Mouse (Mus musculus) lung, postnatal 36 days (tissue): ENCODE data around the gene Ebf4.

Experiments
- DNase-seq: peaks from one replicate; pipeline ENCODE4 v3.0.0; 2022; ENCODE audit warnings: mixed read lengths

The Ebf4 gene

GRCm38 (mm10) chr2:130390993-130391625, 96.1 kb downstream of the Ebf4 start:
- DNase-seq, result no peak

- no peak for DNase-seq
These were observed 97.9 kb downstream of the Ebf4 start for GRCm38 (mm10) chr2:130392836-130393235.

- DNase-seq, result no peak
These were observed 100.7 kb downstream of the Ebf4 start for GRCm38 (mm10) chr2:130395696-130396095.

- no peak for DNase-seq
These were observed 102.4 kb downstream of the Ebf4 start, which contains the start of gene Cpxm1 for GRCm38 (mm10) chr2:130397186-130397985. TSS of gene Cpxm1 (minus strand) at chr2:130397574.

GRCm38 (mm10) chr2:130398091-130398490, 103.1 kb downstream of the Ebf4 start:
- peak; percentile 38 for DNase-seq

- no peak for DNase-seq
These were observed 105.1 kb downstream of the Ebf4 start for GRCm38 (mm10) chr2:130400046-130400445.

- no peak for DNase-seq
These were observed 106.9 kb downstream of the Ebf4 start for GRCm38 (mm10) chr2:130401891-130402290.

- DNase-seq, result no peak
These were observed 110.0 kb downstream of the Ebf4 start, which contains the start of the genes Gm28372 and 1700020A23Rik for GRCm38 (mm10) chr2:130404939-130405338. TSS of gene Gm28372 (plus strand) at chr2:130405239. TSS of gene 1700020A23Rik (plus strand) at chr2:130405259.

GRCm38 (mm10) chr2:130406178-130406577, 111.2 kb downstream of the Ebf4 start, which contains the start of gene Tmem239:
TSS of gene Tmem239 (plus strand) at chr2:130406478.
- no peak for DNase-seq

- no peak for DNase-seq
These were observed 113.2 kb downstream of the Ebf4 start for GRCm38 (mm10) chr2:130408194-130408593.

- peak; percentile 92 for DNase-seq
These were observed 116.9 kb downstream of the Ebf4 start for GRCm38 (mm10) chr2:130411558-130412495.

GRCm38 (mm10) chr2:130412775-130413174, 117.8 kb downstream of the Ebf4 start:
- DNase-seq, result no peak

- DNase-seq, result peak; percentile 24
These were observed 119.3 kb downstream of the Ebf4 start for GRCm38 (mm10) chr2:130414094-130414856.
